Mouse (Mus musculus) spleen, adult 2 months (tissue): ENCODE data around the gene Olfr986. TPM values are rescaled to one million over a fixed set of nuclear protein-coding genes. Genes with fewer than 3 reads are reported as not detected.

Experiments
- DNase-seq, 2 experiments: peaks; one replicate each; pipeline versions ENCODE4 v3.0.0 to v3.0.0-alpha.2; 2012 to 2021; ENCODE audit warnings: low spot score in 2 of 2, low read depth in 1 of 2
- H3K27ac ChIP-seq: fragments of 200-500 bp; 2 replicates; pipeline ENCODE4 v1.5.1; 2012; ENCODE audit warnings: low read length, inconsistent platforms; ENCODE audit not compliant: insufficient read depth
- H3K27me3 ChIP-seq: fragments of 200-500 bp; 2 replicates; pipeline ENCODE4 v1.6.1; 2012; ENCODE audit warnings: mild to moderate bottlenecking, moderate library complexity, low read length, inconsistent platforms; ENCODE audit not compliant: control insufficient read depth, insufficient read depth
- H3K36me3 ChIP-seq: fragments of 200-500 bp; 2 replicates; pipeline ENCODE4 v1.6.1; 2012; ENCODE audit warnings: mild to moderate bottlenecking, low read length, inconsistent platforms; ENCODE audit not compliant: control insufficient read depth, insufficient read depth
- H3K4me1 ChIP-seq: fragments of 200-500 bp; 2 replicates; pipeline ENCODE4 v1.6.1; 2011; ENCODE audit warnings: inconsistent platforms; ENCODE audit not compliant: control insufficient read depth, insufficient read depth, insufficient read length
- H3K4me3 ChIP-seq: fragments of 200-500 bp; 2 replicates; pipeline ENCODE4 v1.5.1; 2011; ENCODE audit warnings: mild to moderate bottlenecking, inconsistent platforms; ENCODE audit not compliant: insufficient read depth, insufficient read length; ENCODE audit errors: extremely low read depth
- CTCF ChIP-seq: fragments of 200-500 bp; IDR thresholded peaks from 2 replicates; pipeline ENCODE4 v1.5.1; 2011; ENCODE audit warnings: mild to moderate bottlenecking, inconsistent platforms; ENCODE audit not compliant: insufficient read depth, insufficient read length, insufficient replicate concordance; ENCODE audit errors: extremely low read depth
- POLR2A ChIP-seq: fragments of 200-500 bp; IDR thresholded peaks from 2 replicates; pipeline ENCODE4 v1.6.1; 2011; ENCODE audit warnings: low read depth, low read length, inconsistent platforms
- WGBS: fragments of 180-500 bp; shearing (Covaris S2); methylation state at CpG from one replicate; pipeline ENCODE4 v1.1.7; 2018; 5-methylcytosine and 5-hydroxymethylcytosine counted together
- polyA plus RNA-seq: library from polyadenylated mRNA; depleted of rRNA; stranded (reverse); fragments of >200 nt; gene quantifications from 2 replicates; pipeline ENCODE4 v1.2.3, GENCODE M21; 2012

The Olfr986 gene
- polyA plus RNA-seq, 1 experiment = not detected

DNA sequence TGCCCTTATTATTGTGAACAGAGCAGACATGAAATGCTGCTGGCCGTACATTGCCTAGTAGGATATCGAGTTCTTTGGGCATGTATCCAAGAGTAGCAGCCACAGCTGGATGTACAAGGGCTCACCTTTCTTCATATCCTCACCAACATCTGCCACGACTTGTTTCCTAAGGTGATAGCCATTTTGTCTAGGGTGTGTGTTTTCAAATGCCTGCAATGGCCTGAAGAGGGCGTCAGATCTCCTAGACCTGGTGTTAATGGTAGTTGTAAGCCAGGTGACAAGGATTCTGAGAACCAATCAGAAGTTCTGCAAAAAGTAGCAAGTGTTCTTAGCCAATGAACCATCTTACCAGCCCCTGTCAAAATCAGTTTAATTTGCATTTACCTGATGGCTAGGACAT lies 35.9 kb downstream of the Olfr986 start:
- DNase-seq = no peak
- H3K4me1 ChIP-seq = no peaks in the 10 kb centered on the region
- no peak overlapping the region for H3K27ac ChIP-seq
- no peaks in the 10 kb centered on the region for H3K27me3 ChIP-seq
- no peak for TF ChIP-seq CTCF
- no peak for TF ChIP-seq POLR2A
- no peaks in the 10 kb centered on the region for H3K36me3 ChIP-seq
- WGBS = 87% methylated on average over 4 of the region's 4 CpGs
- H3K4me3 ChIP-seq = no peak overlapping the region

DNA sequence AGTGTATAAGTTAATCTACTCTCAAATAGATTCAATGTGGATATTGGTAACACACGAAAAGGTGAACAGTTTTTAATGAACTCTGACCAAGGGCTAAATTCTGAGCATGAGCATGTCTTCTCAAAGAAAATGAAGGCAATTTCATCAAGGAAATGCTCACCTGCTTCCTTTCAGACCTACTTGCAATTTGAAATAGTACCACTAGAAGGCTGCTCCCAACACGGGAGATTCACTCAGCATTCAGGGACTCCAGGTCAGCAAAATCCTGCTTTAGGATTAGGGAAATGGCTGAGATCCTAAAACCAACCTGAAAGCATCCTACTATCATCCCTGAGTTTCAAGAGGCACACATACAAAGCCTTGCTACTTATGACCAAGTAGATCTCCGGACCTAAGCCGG lies 43.6 kb downstream of the Olfr986 start:
- Histone ChIP-seq H3K36me3 (no peaks in the 10 kb centered on the region), H3K27me3 (no peaks in the 10 kb centered on the region), H3K27ac (no peak overlapping the region), H3K4me3 (no peak overlapping the region), H3K4me1 (no peaks in the 10 kb centered on the region)
- WGBS = 71% methylated on average over 4 of the region's 4 CpGs
- no peak for DNase-seq
- no peak for TF ChIP-seq POLR2A
- TF ChIP-seq CTCF = no peak

- TF ChIP-seq POLR2A (no peak), CTCF (peak; percentile 28; the same call in 1 of the 2 replicates)
- no peaks in the 10 kb centered on the region for H3K27me3 ChIP-seq
- peak in 1 of 2 experiments; percentile 5 for DNase-seq
- no peaks in the 10 kb centered on the region for H3K4me1 ChIP-seq
- WGBS = 57% methylated on average over 10 of the region's 10 CpGs
- H3K27ac ChIP-seq = no peak overlapping the region
- H3K4me3 ChIP-seq = no peak overlapping the region
- no peaks in the 10 kb centered on the region for H3K36me3 ChIP-seq
Measured at GRCm38 (mm10) chr9:40227874-40228789, 47.4 kb downstream of the Olfr986 start.

GRCm38 (mm10) chr9:40228804-40229331 lies 48.1 kb downstream of the Olfr986 start:
- no peak overlapping the region for H3K4me3 ChIP-seq
- no peaks in the 10 kb centered on the region for H3K27me3 ChIP-seq
- H3K27ac ChIP-seq = no peak overlapping the region
- no peak for DNase-seq
- no peaks in the 10 kb centered on the region for H3K36me3 ChIP-seq
- 23% methylated on average over 6 of the region's 6 CpGs for WGBS
- no peaks in the 10 kb centered on the region for H3K4me1 ChIP-seq
- no peak for TF ChIP-seq POLR2A

DNA sequence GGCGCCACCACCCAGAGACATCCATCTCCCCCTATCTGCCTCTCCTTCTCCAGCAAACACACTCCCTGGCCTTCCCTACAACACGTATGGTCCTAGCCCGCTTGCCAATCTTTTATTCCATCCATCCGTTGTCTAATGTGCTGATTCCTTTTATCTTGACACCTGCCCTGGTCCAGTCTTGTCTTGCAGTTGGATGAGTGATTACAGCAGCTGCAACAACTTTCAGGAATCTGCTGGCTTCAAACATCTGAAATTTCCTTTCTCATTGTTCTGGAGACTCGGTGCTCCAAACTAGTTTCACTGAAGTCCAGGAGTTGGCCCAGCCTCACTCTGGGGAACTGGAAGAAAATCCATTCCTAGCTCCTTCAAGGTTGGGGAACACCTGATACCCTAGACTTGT lies 48.8 kb downstream of the Olfr986 start:
- Histone ChIP-seq H3K4me1 (no peaks in the 10 kb centered on the region), H3K27ac (no peak overlapping the region), H3K4me3 (no peak overlapping the region), H3K27me3 (no peaks in the 10 kb centered on the region), H3K36me3 (no peaks in the 10 kb centered on the region)
- 86% methylated on average over 5 of the region's 5 CpGs for WGBS
- TF ChIP-seq CTCF (no peak), POLR2A (no peak)
- no peak for DNase-seq

- DNase-seq = no peak
- Histone ChIP-seq H3K36me3 (no peaks in the 10 kb centered on the region), H3K27me3 (no peaks in the 10 kb centered on the region), H3K27ac (no peak overlapping the region), H3K4me3 (no peak overlapping the region), H3K4me1 (no peaks in the 10 kb centered on the region)
- WGBS = 80% methylated on average over 3 of the region's 3 CpGs
- TF ChIP-seq CTCF (no peak), POLR2A (no peak)
Measured at GRCm38 (mm10) chr9:40231019-40231418, 50.3 kb downstream of the Olfr986 start.
